Mouse (Mus musculus) E14TG2a.4 (cell line): Measurements from ENCODE around the gene Tmed2.

ENCODE experiments used
- CTCF ChIP-seq: conservative IDR thresholded peaks from 2 replicates; pipeline ENCODE4 v1.5.1; 2014; ENCODE audit warnings: low read length
- POU5F1 ChIP-seq: IDR thresholded peaks from 2 replicates; pipeline ENCODE4 v1.6.1; 2014; ENCODE audit warnings: low read length, borderline replicate concordance

GRCm38 (mm10) chr5:124509200-124509599 lies 31.3 kb upstream of the Tmed2 start:
- TF ChIP-seq CTCF, result no peak
- no peak for TF ChIP-seq POU5F1
